Comparison of ENCODE assay signal across 9 mouse cellular contexts in genomic region chr2:26481724-26482495, GRCm38 (mm10). TPM values are rescaled to one million over a fixed set of nuclear protein-coding genes. Genes with fewer than 3 reads are reported as not detected.
DNase-seq lines count a peak whose midpoint lies in the region; ATAC-seq lines count a peak whose summit lies in the region.
"Had no signal": no experiment of that assay in that cellular context is flagged by ENCODE, and none has a peak within 500 bp of the region (broad histone marks: within the 10 kb centered on the region; RNA-seq: fewer than 3 reads in every experiment).

No protein-coding gene starts in this region.

- 76% methylated on average over 10 of the region's 10 CpGs for WGBS in forebrain, embryonic 13.5 days
- 86% methylated on average over 10 of the region's 10 CpGs for WGBS in forebrain, embryonic 11.5 days
- 75% methylated on average over 10 of the region's 10 CpGs for WGBS in hindbrain, embryonic 13.5 days
- WGBS in macrophage (ENCODE audit: missing documents) = 87% methylated on average over 10 of the region's 10 CpGs

- peak overlapping the region; percentile 99 for H3K27ac ChIP-seq in forebrain, embryonic 13.5 days
- no peak overlapping the region for H3K27ac ChIP-seq in forebrain, embryonic 11.5 days (ENCODE audit: low read depth, low read length)
- H3K27ac ChIP-seq in hindbrain, embryonic 13.5 days = peak overlapping the region; percentile 50
- H3K27ac ChIP-seq in macrophage = peak overlapping the region; percentile 89

- no peak overlapping the region for H3K4me2 ChIP-seq in forebrain, embryonic 13.5 days
- no peak overlapping the region for H3K4me2 ChIP-seq in forebrain, embryonic 11.5 days (ENCODE audit: low read depth, low read length, severe bottlenecking)
- no peak overlapping the region for H3K4me2 ChIP-seq in hindbrain, embryonic 13.5 days

- H3K36me3 ChIP-seq in forebrain, embryonic 13.5 days (ENCODE audit: poor library complexity, severe bottlenecking) = peaks cover 84% of the 10 kb centered on the region
- peaks cover 33% of the 10 kb centered on the region for H3K36me3 ChIP-seq in forebrain, embryonic 11.5 days (ENCODE audit: control insufficient read depth, insufficient read depth, low read length)
- peaks cover 36% of the 10 kb centered on the region for H3K36me3 ChIP-seq in hindbrain, embryonic 13.5 days
- peaks cover 47% of the 10 kb centered on the region for H3K36me3 ChIP-seq in macrophage (ENCODE audit: inconsistent target)

- no peak for DNase-seq in forebrain, embryonic 11.5 days (ENCODE audit: low spot score)
- DNase-seq in kidney, postnatal 36 days = peak; percentile 91 to 94
- no peak for DNase-seq in cerebellum, postnatal 25 days
- DNase-seq in adrenal gland, postnatal 4 days (ENCODE audit: low spot score in 2 of 2) = no peak
- no peak for DNase-seq in cerebellum, adult 11 months
- DNase-seq: cerebellum, adult 18-20 months had no signal

- H3K9me3 ChIP-seq in forebrain, embryonic 13.5 days (replicated peaks) = no peaks in the 10 kb centered on the region
- no peaks in the 10 kb centered on the region for H3K9me3 ChIP-seq in forebrain, embryonic 11.5 days (ENCODE audit: control insufficient read depth, low read length)
- no peaks in the 10 kb centered on the region for H3K9me3 ChIP-seq in hindbrain, embryonic 13.5 days

- peaks cover 39% of the 10 kb centered on the region for H3K79me2 ChIP-seq in macrophage (ENCODE audit: inconsistent target)

- H3K9ac ChIP-seq in forebrain, embryonic 13.5 days = peak overlapping the region; percentile 18
- H3K9ac ChIP-seq in forebrain, embryonic 11.5 days (ENCODE audit: low read length) = no peak overlapping the region
- peak overlapping the region; percentile 24; the same call in 1 of the 2 replicates for H3K9ac ChIP-seq in hindbrain, embryonic 13.5 days

- H3K4me3 ChIP-seq in forebrain, embryonic 13.5 days = no peak overlapping the region
- no peak overlapping the region for H3K4me3 ChIP-seq in forebrain, embryonic 11.5 days (ENCODE audit: low read depth, low read length)
- H3K4me3 ChIP-seq in hindbrain, embryonic 13.5 days = no peak overlapping the region
- H3K4me3 ChIP-seq in macrophage (ENCODE audit: inconsistent target) = no peak overlapping the region

- H3K27me3 ChIP-seq in forebrain, embryonic 13.5 days = no peaks in the 10 kb centered on the region
- no peaks in the 10 kb centered on the region for H3K27me3 ChIP-seq in forebrain, embryonic 11.5 days (ENCODE audit: control insufficient read depth, insufficient read depth, low read length)
- H3K27me3 ChIP-seq in hindbrain, embryonic 13.5 days = no peaks in the 10 kb centered on the region

- no peak for ATAC-seq in forebrain, embryonic 13.5 days
- no peak for ATAC-seq in forebrain, embryonic 11.5 days (replicated peaks; ENCODE audit: low FRiP score)
- ATAC-seq in hindbrain, embryonic 13.5 days (ENCODE audit: low FRiP score) = no peak

- peaks cover 73% of the 10 kb centered on the region for H3K4me1 ChIP-seq in forebrain, embryonic 13.5 days
- H3K4me1 ChIP-seq in forebrain, embryonic 11.5 days (replicated peaks; ENCODE audit: control insufficient read depth, insufficient read depth, low read length) = peaks cover 48% of the 10 kb centered on the region
- peaks cover 94% of the 10 kb centered on the region for H3K4me1 ChIP-seq in hindbrain, embryonic 13.5 days (replicated peaks)

RNA-seq across cellular contexts. Expression of gene Notch1, which starts 34.6 kb away (rescaled TPM):
- polyA plus RNA-seq in forebrain, embryonic 13.5 days (2015; fragmentation: Nextera tagmentation; extraction: Ambion mirVana) = 28.1 and 32.8 TPM in 2 replicates
- 68.3 and 70.9 TPM in 2 replicates for polyA plus RNA-seq in forebrain, embryonic 11.5 days (2014; fragmentation: Nextera tagmentation; extraction: Ambion mirVana)
- 17.5 and 19.2 TPM in 2 replicates for polyA plus RNA-seq in hindbrain, embryonic 13.5 days (2015; fragmentation: Nextera tagmentation; extraction: Ambion mirVana)
- 100 to 1,000 TPM in 11 of 26 experiments, 10 to 100 TPM in 15; 44.2 to 406 (median 95.6) TPM for total RNA-seq in macrophage (2018; cell fraction: chromatin; rRNA removed)
- 10 to 100 TPM in 25 of 26 experiments, 1 to 10 TPM in 1; 7.8 to 71.2 (median 19.0) TPM for total RNA-seq in macrophage (2018; cell fraction: cytosol; rRNA removed)
- total RNA-seq in macrophage (2018; cell fraction: nucleus; rRNA removed) = 100 to 1,000 TPM in 4 of 26 experiments, 10 to 100 TPM in 22; 40.8 to 409 (median 59.9) TPM
- 7.4 to 12.5 TPM (median 11.5 TPM) in 3 replicates for polyA plus RNA-seq in macrophage (2018)
- total RNA-seq in adrenal gland, postnatal 4 days (2021) = 10 to 100 TPM; 35.1 to 48.7 TPM

RNA-seq across cellular contexts. Expression of gene Sec16a, which starts 36.9 kb away (rescaled TPM):
- 16.9 and 22.5 TPM in 2 replicates for polyA plus RNA-seq in forebrain, embryonic 13.5 days (2015; fragmentation: Nextera tagmentation; extraction: Ambion mirVana)
- polyA plus RNA-seq in forebrain, embryonic 11.5 days (2014; fragmentation: Nextera tagmentation; extraction: Ambion mirVana) = 39.3 and 40.9 TPM in 2 replicates
- polyA plus RNA-seq in hindbrain, embryonic 13.5 days (2015; fragmentation: Nextera tagmentation; extraction: Ambion mirVana) = 18.3 and 18.5 TPM in 2 replicates
- total RNA-seq in macrophage (2018; cell fraction: chromatin; rRNA removed) = 100 to 1,000 TPM in 17 of 26 experiments, 10 to 100 TPM in 9; 55.6 to 143 (median 105) TPM
- 10 to 100 TPM; 35.0 to 58.5 (median 50.0) TPM for total RNA-seq in macrophage (2018; cell fraction: cytosol; rRNA removed)
- 10 to 100 TPM; 44.2 to 98.8 (median 78.8) TPM for total RNA-seq in macrophage (2018; cell fraction: nucleus; rRNA removed)
- polyA plus RNA-seq in macrophage (2018) = 37.5 to 46.9 TPM (median 42.2 TPM) in 3 replicates
- total RNA-seq in adrenal gland, postnatal 4 days (2021) = 10 to 100 TPM; 53.7 to 58.6 TPM

Comparison
In these comparisons a context has a peak if more than half of its experiments do, and no peak if none do; other contexts are left out.
1. DNase-seq: peak in kidney, postnatal 36 days (2 of 2); none in forebrain, embryonic 11.5 days (single experiment), cerebellum, postnatal 25 days (0 of 2), adrenal gland, postnatal 4 days (0 of 2) and cerebellum, adult 11 months (single experiment).